In the genomic region with DNA sequence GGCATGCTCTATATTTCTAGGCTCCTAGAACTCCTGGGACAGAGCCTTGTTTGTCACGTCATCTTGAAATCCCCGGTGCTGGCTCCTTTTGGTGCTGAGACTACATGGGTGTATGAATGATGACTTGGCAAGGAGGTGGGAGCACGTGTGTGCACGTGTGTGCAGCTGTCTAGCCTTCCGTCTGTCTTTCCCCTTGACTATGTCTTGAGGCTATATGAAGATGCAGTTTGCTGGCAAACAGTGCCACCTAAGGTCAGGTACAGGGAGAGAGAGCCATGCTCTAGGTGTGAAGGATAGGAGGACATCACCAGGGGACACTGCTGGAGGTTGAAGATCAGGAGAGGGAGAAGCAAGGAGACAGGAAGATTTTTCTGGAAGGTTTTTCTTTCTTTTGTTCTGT, we compare ENCODE assay signal across 12 mouse cellular contexts. TPM values are rescaled to one million over a fixed set of nuclear protein-coding genes. Genes with fewer than 3 reads are reported as not detected.
DNase-seq lines count a peak whose midpoint lies in the region; ATAC-seq and TF ChIP-seq lines count a peak whose summit lies in the region.
"Had no signal": no experiment of that assay in that cellular context is flagged by ENCODE, and none has a peak within 500 bp of the region (broad histone marks: within the 10 kb centered on the region; RNA-seq: fewer than 3 reads in every experiment).

No protein-coding gene starts in this region.

- H3K79me2 ChIP-seq in MEL (ENCODE audit: control insufficient read depth, insufficient read depth, low read length, poor library complexity), result no peaks in the 10 kb centered on the region; the same call in 1 of the 2 replicates

- no peaks in the 10 kb centered on the region for H3K9me3 ChIP-seq in MEL (replicated peaks; ENCODE audit: insufficient read depth, low read length)
- H3K9me3 ChIP-seq: embryonic facial prominence, embryonic 12.5 days; hindbrain, embryonic 15.5 days; limb, embryonic 13.5 days had no signal

- no peak for TF ChIP-seq EP300 in MEL (IDR thresholded peaks at IDR 0.05; ENCODE audit: low read depth in 1 of 2, low read length in 2 of 2)

- peak; percentile 25 to 55 (median 31); a peak in 4 of 6 replicates for TF ChIP-seq CTCF in MEL (IDR thresholded peaks at IDR 0.05 in 2 of 3, conservative IDR thresholded peaks at IDR 0.05 in 1 of 3; ENCODE audit: control insufficient read depth in 1 of 3, insufficient read depth in 1 of 3, low read depth in 2 of 3, low read length in 3 of 3, poor library complexity in 1 of 3, severe bottlenecking in 1 of 3)

- H3K36me3 ChIP-seq in MEL (ENCODE audit: control insufficient read depth in 1 of 2, insufficient read depth in 2 of 2, low read length in 2 of 2), result peaks cover 0 to 22% of the 10 kb centered on the region in 2 experiments; a peak in 2 of 4 replicates
- H3K36me3 ChIP-seq: embryonic facial prominence, embryonic 12.5 days; hindbrain, embryonic 15.5 days; limb, embryonic 13.5 days had no signal

- TF ChIP-seq POLR2A in MEL (IDR thresholded peaks at IDR 0.05; ENCODE audit: control insufficient read depth in 1 of 2, insufficient read depth in 1 of 2, low read depth in 1 of 2, low read length in 2 of 2, poor library complexity in 1 of 2), result no peak

- H3K9ac ChIP-seq in MEL (ENCODE audit: control insufficient read depth, low read depth, low read length, poor library complexity, severe bottlenecking), result peak overlapping the region; percentile 50
- H3K9ac ChIP-seq: embryonic facial prominence, embryonic 12.5 days; hindbrain, embryonic 15.5 days; limb, embryonic 13.5 days had no signal

- peak; percentile 56 for TF ChIP-seq RAD21 in MEL (IDR thresholded peaks at IDR 0.05; ENCODE audit: low read depth, low read length)

- peak; percentile 29 for DNase-seq in lung, postnatal 36 days
- no peak for DNase-seq in lung, postnatal 14 days
- peak; percentile 54 for DNase-seq in MEL (ENCODE audit: low read depth, low spot score)
- peak; percentile 32 to 53 for DNase-seq in thymus, postnatal 36 days
- DNase-seq in gastrocnemius, adult 8-10 months (ENCODE audit: low spot score in 2 of 2), result no peak
- DNase-seq: adrenal gland, adult 8-10 months; cerebellum, adult 11-12 months had no signal

- H3K27ac ChIP-seq in MEL (ENCODE audit: control insufficient read depth, low read depth, low read length), result peak overlapping the region; percentile 82
- H3K27ac ChIP-seq: embryonic facial prominence, embryonic 12.5 days; hindbrain, embryonic 15.5 days; limb, embryonic 13.5 days had no signal

- H3K27me3 ChIP-seq in MEL (ENCODE audit: control insufficient read depth in 1 of 2, insufficient read depth in 2 of 2, low read length in 2 of 2), result no peaks in the 10 kb centered on the region
- H3K27me3 ChIP-seq: embryonic facial prominence, embryonic 12.5 days; hindbrain, embryonic 15.5 days; limb, embryonic 13.5 days had no signal

- peak; percentile 32 for ATAC-seq in megakaryocyte progenitor cell, adult 5-6 weeks (replicated peaks; ENCODE audit: poor library complexity)
- ATAC-seq in cerebellum, adult (ENCODE audit: insufficient number of reproducible peaks, low FRiP score, low TSS enrichment), result no peak

- peaks cover 22 to 33% of the 10 kb centered on the region in 2 experiments for H3K4me1 ChIP-seq in MEL (ENCODE audit: control insufficient read depth in 1 of 2, insufficient read depth in 2 of 2, low read length in 2 of 2)
- H3K4me1 ChIP-seq: embryonic facial prominence, embryonic 12.5 days; hindbrain, embryonic 15.5 days; limb, embryonic 13.5 days had no signal

- peak overlapping the region; percentile 11 to 19; a peak in 2 of 4 replicates for H3K4me3 ChIP-seq in MEL (ENCODE audit: control insufficient read depth in 1 of 2, insufficient read depth in 1 of 2, low read depth in 2 of 2, low read length in 2 of 2)
- H3K4me3 ChIP-seq: embryonic facial prominence, embryonic 12.5 days; hindbrain, embryonic 15.5 days; limb, embryonic 13.5 days had no signal

TF ChIP-seq in MEL, 35 proteins besides CTCF, POLR2A, EP300 and RAD21:
- TF ChIP-seq SMC3 (IDR thresholded peaks at IDR 0.05; ENCODE audit: low read depth, low read length), result peak; percentile 25
- no peak for TF ChIP-seq MXI1 (IDR thresholded peaks at IDR 0.05; ENCODE audit: low read depth, low read length)
- TF ChIP-seq USF2 (IDR thresholded peaks at IDR 0.05; ENCODE audit: borderline replicate concordance in 1 of 2, insufficient read depth in 1 of 2, low read depth in 1 of 2, low read length in 2 of 2), result no peak
- no peak for TF ChIP-seq MAFK (IDR thresholded peaks at IDR 0.05; ENCODE audit: borderline replicate concordance, low read depth, low read length)
- TF ChIP-seq BHLHE40 (IDR thresholded peaks at IDR 0.05; ENCODE audit: borderline replicate concordance, low read depth, low read length), result peak; percentile 55; the same call in 1 of the 2 replicates
- no peak for TF ChIP-seq CHD2 (IDR thresholded peaks at IDR 0.05; ENCODE audit: low read length)
- no peak for TF ChIP-seq MAZ (IDR thresholded peaks at IDR 0.05; ENCODE audit: low read depth, low read length)
- TF ChIP-seq MAX (IDR thresholded peaks at IDR 0.05; ENCODE audit: low read length), result no peak
TF ChIP-seq in MEL: peak in this region for 2.

RNA-seq across cellular contexts. Expression of a gene that starts 49.9 kb away (rescaled TPM):
- 19.0 and 21.0 TPM in 2 replicates for total RNA-seq in MEL (2012; rRNA removed)
- 10 to 100 TPM; 23.3 to 78.7 TPM for polyA plus RNA-seq in MEL (2012; ENCODE audit: insufficient read depth in 1 of 2, insufficient read length in 2 of 2, low read depth in 1 of 2, low replicate concordance in 2 of 2, missing spikeins in 1 of 2)
- total RNA-seq in megakaryocyte progenitor cell, adult 5-6 weeks (2015), result 47.8 and 52.7 TPM in 2 replicates
- total RNA-seq in megakaryocyte progenitor cell, adult 5-6 weeks (2017), result 72.8 and 72.9 TPM in 2 replicates
- under 1 TPM; 0.51 to 0.74 (median 0.67) TPM for total RNA-seq in gastrocnemius, adult 8-10 months (2022)

Comparison
In these comparisons a context has a peak if more than half of its experiments do, and no peak if none do; other contexts are left out.
1. DNase-seq: peak in lung, postnatal 36 days (single experiment), MEL (single experiment) and thymus, postnatal 36 days (2 of 2); none in lung, postnatal 14 days (single experiment) and gastrocnemius, adult 8-10 months (0 of 2).
2. RNA of a gene that starts 49.9 kb away (total RNA-seq): 47.8 to 72.9 TPM in megakaryocyte progenitor cell, adult 5-6 weeks and 19.0 to 21.0 TPM in MEL; 0.51 to 0.74 TPM in gastrocnemius, adult 8-10 months; every median in the first group is over 10 times any median in the second.